Mouse (Mus musculus) lung, postnatal 14 days (tissue): Measurements from ENCODE around the gene Hivep3.
A peak's percentile ranks its signal among the peaks of the same experiment; 100 is the strongest.

Experiments
- DNase-seq: peaks from one replicate; pipeline ENCODE4 v3.0.0; 2021

Gene Hivep3

GRCm38 (mm10) chr4:119733184-119733880 is at the start of gene Hivep3:
Gene Hivep3, plus strand, starts transcription at chr4:119733784.
- DNase-seq = peak; percentile 100

GRCm38 (mm10) chr4:119685746-119686145 is 47.8 kb upstream of the Hivep3 start:
- DNase-seq = no peak

- DNase-seq = no peak
Measured at GRCm38 (mm10) chr4:119698339-119698738, 35.2 kb upstream of the Hivep3 start.

- DNase-seq = no peak
Measured at GRCm38 (mm10) chr4:119701269-119701954, 32.2 kb upstream of the Hivep3 start.

GRCm38 (mm10) chr4:119703965-119704364 is 29.6 kb upstream of the Hivep3 start:
- no peak for DNase-seq

GRCm38 (mm10) chr4:119707326-119707725 is 26.3 kb upstream of the Hivep3 start:
- DNase-seq = no peak

DNA sequence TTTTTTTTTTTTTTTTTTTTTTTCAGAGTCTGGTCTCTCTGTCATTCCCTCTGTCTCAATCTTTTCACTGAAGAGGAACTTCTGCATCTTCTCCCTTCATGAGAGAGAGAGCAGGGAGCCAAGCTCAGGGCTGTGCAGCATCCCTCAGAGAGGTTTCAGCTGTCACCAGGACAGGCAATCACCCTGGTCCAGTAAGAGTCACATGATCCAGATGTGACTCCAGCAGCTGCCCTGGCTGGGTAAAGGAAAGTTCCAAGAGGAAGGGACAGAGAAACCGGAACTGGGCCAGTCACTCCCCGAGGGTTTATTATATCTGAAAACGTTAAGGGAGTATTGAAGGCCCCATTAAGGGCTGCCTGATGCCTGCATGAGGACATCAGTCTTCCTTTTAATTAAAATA is 25.8 kb upstream of the Hivep3 start:
- peak; percentile 5 for DNase-seq

- no peak for DNase-seq
Measured at GRCm38 (mm10) chr4:119710208-119710607, 23.4 kb upstream of the Hivep3 start.

DNA sequence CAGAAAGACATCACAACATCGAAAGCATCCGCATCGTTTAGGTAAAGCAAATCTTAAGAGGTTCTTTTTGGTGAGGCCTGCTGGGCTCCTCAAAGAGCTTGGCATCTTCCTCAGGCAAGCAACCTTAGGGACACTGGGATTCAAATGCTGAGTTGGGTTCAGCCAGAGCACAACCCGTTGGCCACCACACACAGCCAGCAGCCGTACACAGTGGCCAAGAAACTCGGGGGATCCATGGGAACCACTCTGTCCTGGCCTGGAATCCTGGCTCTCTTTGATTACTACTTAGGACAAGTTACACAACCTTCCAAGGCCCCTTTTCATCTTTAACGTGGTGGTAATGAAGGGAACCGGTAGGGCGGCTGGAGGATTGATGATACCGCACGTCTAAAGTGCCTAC is 16.1 kb upstream of the Hivep3 start:
- no peak for DNase-seq

DNA sequence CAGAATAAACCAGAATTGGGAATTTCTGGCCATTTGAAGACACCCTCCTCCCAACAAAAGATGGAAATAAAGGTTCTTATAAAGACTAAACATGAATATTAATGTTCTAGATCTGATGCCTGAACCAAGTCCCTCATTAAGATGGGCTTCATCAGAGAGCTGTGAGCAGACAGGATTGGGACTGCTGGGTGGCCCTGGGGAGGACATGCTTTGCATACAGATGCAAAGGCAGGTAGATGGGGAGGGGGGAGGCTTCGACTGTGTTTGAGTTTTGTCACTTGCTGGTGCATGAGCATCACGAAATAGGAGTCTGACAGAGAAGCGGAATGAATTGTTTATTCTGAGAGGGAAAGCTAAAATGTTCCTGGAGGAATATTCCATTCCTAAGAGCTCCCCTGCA is 12.1 kb upstream of the Hivep3 start:
- DNase-seq = no peak

GRCm38 (mm10) chr4:119726074-119726473 is 7.5 kb upstream of the Hivep3 start:
- no peak for DNase-seq

DNA sequence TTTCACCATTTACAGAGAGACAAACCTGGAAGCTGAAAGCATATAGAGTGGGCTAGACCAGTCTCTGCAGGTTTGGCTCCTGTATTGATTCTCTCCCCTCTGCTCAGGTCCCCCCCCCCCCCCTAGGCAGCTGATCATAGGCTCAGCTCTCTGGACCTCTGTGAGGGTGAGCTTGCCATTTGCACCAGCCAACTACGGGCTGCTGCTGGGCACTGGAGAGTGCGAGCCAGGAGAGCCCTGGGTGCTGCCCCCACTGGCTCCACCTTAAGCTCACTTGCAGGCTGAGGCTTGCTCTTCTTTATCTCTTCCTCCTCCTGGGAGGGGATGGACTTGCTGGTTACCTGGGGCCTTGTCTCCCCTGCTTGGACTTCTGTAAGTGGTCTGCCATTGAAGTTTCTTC is 5.7 kb upstream of the Hivep3 start:
- DNase-seq = no peak

DNA sequence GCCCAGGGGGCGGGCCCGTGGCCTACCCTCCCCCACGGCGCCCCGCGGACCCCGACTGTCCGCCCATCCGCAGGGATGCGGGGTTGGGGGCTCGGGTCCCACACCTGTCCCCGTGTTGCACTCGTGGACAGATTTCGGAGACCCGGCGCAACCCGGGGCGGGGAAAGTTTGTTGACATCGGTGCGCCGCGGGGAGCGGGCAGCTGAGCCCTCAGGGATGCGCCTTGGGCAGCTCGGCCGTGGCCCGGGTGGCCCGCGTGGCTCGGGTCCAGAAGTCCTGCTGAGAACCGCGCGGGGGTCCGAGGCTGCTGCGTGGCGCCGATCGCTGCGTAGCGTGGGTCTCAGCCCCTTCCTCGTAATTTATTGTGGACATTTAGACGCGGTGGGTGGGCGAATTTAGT is 358 bp downstream of the Hivep3 start:
- DNase-seq = peak; percentile 49

DNA sequence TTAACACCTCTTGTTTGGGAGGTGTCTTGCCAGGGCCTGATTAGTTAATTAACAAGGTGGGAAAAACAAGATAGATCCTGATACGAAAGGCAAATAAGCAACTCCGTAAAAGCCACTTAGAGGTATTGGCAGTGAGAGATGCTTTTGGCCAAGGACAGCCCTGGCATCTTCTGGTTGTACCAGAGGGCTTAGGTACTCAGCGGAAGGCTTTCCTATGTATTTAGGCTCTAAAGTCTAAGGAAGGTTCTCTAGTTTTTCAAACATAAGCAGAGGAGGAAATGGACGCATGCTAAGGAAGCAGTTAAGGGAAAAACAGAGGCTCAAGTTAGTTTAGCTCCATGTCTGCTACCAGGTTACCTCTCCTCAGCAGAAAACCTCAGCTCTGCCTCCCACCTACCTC is 768 bp downstream of the Hivep3 start:
- no peak for DNase-seq

DNA sequence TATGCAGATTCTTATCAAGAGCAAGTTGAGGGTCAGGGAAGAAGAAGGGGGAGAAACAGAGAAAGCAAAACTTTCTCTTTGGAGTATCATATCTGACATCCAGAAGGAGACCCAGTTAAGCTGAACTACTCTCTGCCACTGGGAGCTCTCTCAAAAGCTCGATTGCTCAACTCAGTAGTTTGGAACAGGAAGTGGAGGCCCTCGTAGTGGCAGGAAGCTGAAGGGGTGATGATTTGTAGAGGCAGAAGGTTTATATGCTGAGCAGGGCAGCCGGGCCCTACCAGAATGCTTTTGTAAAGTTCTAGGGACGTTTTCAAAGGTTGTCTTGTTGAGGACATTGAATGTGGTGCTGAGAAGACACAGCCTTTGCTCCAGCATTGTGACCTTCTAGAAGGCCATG is 5.1 kb downstream of the Hivep3 start:
- DNase-seq = peak; percentile 33

DNA sequence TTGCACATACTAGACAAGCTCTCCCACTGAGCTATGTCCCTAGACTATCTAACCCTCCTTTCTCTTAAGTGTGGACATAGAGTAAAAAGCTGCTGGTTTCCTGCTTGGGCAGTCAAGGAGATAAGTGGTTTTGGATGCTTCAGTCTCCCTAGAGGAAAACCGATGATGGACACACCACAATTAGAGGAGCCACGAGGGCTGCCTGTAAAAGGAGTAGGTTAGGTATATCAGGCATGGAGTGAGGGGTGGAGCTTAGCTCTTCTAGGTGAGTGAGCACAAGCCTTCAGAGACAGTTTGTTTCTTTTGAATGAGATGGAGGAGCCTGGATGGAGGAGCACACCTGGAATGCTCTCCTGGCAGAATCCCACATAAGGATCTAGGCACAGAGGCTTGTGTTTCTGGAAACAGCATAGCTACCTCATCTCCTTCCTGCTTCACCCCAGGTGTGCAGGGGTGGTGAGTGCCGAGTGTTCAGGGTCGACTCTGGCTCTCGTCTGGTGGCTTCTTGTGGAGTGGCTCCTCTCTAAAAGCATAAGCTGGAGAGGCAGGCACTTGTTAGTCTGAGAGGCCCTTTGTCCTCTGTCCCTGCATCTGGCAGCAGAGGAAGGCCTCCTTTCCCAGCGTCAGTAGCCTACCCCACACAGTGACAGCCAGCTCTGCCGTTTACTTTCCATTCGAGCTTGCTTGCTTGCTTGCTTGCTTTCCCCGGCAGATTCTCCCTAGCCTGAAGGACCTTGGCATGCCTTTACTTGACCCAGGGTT is 5.9 kb downstream of the Hivep3 start:
- DNase-seq = no peak

GRCm38 (mm10) chr4:119748341-119748740 is 14.8 kb downstream of the Hivep3 start:
- DNase-seq = no peak

DNA sequence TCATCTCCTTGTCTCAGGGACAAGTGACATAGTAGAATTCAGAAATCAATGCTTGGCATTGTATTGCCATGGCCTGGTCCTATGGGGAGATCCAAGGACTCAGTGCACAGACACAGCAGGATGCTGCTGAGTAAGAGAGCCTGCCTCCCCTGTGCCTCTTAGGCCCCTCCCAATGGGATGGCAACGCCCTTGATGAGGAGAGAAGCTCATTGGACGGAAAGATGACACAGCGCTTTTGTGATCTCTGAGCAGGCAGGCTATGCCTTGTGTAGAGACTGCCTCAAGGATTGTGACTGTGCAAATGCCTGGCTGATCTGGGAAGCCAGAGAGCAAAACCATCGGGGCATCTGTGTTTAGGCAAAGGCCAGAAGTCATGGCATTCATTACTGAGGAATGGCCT is 16.6 kb downstream of the Hivep3 start:
- DNase-seq = no peak

- DNase-seq = peak; percentile 22
Measured at GRCm38 (mm10) chr4:119750681-119751211, 17.2 kb downstream of the Hivep3 start.

DNA sequence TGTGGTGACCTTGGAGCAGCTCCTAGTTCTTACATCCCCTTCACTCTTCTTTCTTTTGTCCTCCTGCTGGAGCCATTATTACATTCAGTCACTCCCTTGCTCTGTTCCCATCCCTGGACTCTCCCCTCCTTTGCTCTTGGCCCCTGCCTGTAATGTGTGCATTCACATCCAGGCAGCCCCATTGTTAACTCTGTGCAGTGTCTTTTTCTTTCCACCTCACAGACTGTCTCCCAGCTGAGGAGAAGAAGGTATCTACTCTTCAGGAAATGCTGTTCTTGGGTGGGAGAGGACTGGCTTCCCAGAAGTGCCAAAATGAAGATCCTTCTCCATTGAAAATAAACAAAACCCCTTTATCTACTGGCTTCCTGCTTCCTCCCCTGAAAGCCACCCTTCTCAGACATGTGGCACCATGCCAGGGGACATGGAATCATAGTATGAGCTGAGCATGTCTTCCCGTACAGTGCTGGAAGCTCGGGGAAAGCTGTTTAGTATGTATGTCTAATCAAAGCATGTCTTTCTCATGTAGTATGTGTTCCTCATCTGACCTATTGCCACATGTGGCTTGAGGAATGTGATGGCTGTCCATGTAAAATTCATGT is 17.9 kb downstream of the Hivep3 start:
- peak; percentile 74 for DNase-seq

DNA sequence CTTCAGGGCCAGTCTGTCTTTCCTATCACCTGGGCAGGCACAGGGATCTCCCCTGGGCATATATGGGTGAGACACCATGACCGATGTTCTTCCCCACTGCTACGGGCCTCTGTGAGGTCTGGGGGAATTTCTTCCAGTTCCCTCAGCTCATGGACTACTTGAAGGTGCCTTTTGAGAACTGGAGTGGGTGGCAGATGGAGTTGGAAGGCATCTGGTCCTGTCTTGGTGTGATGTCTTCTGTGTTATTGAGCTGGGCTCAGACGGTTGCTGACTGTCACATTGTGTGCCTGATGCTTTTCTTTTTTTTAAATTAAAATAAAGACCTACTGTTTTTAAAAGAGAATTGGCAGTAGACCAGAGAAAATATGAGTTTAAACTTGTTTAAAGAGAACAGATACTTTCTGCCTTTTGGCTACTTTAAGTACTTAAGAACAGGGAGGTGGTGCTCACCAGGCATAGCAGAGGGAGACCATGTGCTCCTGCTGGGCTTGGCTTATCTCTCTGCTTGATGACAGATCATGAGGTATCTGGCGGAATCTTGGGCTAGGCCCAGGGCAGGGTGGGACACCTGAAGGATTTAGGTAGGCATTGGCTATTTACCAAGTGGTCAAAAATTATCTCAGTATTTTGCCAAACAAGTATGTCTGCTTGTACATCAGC is 26.1 kb downstream of the Hivep3 start:
- DNase-seq = no peak

DNA sequence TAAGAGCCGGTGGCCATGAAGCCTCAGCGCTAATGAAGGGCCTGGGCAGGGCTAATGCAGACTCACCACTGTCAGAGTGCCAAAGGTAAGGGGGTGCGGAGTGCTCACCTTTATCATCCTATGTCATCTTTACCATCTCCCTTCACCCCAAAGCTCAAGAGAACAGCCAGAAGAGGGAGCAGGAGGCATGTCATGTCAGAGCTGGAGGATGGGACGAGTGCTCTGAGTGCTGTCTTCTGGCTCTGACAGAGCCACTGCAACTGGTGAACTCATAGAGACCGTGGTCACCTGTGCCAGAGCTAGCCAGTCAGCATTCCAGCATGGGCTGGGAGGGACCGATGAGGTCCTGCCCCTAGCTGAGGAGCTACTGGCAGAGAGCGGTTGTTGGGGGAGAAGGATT is 27.2 kb downstream of the Hivep3 start:
- no peak for DNase-seq
